Mouse (Mus musculus): Measurements from ENCODE around the gene Acoxl. TPM values are rescaled to one million over a fixed set of nuclear protein-coding genes. Genes with fewer than 3 reads are reported as not detected.
"Not testable (repeated sequence)": the region's sequence is repeated elsewhere in the genome, so short reads cannot be mapped to it uniquely, and the experiment has no call there.

The Acoxl gene
- polyA plus RNA-seq, 1 experiment from 2014 or later: not detected

- H3K27ac ChIP-seq: no peak overlapping the region
- no peak overlapping the region for H3K9ac ChIP-seq
- 37% methylated on average over 11 of the region's 11 CpGs for WGBS
- no peak for ATAC-seq
- peaks cover 14% of the 10 kb centered on the region for H3K4me1 ChIP-seq
- no peak overlapping the region for H3K4me3 ChIP-seq
- no peak overlapping the region for H3K4me2 ChIP-seq
- H3K9me3 ChIP-seq (replicated peaks): no peaks in the 10 kb centered on the region
- H3K36me3 ChIP-seq (ENCODE audit: poor library complexity, severe bottlenecking): no peaks in the 10 kb centered on the region
- no peaks in the 10 kb centered on the region for H3K27me3 ChIP-seq
These were observed 253.0 kb downstream of the Acoxl start for GRCm38 (mm10) chr2:128091431-128092369.

GRCm38 (mm10) chr2:128092451-128092850 is 253.8 kb downstream of the Acoxl start:
- H3K9me3 ChIP-seq (replicated peaks): no peaks in the 10 kb centered on the region
- H3K36me3 ChIP-seq (ENCODE audit: poor library complexity, severe bottlenecking): no peaks in the 10 kb centered on the region
- ATAC-seq: no peak
- WGBS: 65% methylated on average over 2 of the region's 2 CpGs
- no peak overlapping the region for H3K27ac ChIP-seq
- no peaks in the 10 kb centered on the region for H3K27me3 ChIP-seq
- no peak overlapping the region for H3K4me3 ChIP-seq
- peaks cover 14% of the 10 kb centered on the region for H3K4me1 ChIP-seq
- H3K4me2 ChIP-seq: no peak overlapping the region
- H3K9ac ChIP-seq: no peak overlapping the region

GRCm38 (mm10) chr2:128094196-128094595 is 255.5 kb downstream of the Acoxl start:
- Histone ChIP-seq H3K9me3 (replicated peaks) (no peaks in the 10 kb centered on the region), H3K36me3 (ENCODE audit: poor library complexity, severe bottlenecking) (no peaks in the 10 kb centered on the region), H3K27me3 (no peaks in the 10 kb centered on the region), H3K4me3 (no peak overlapping the region), H3K9ac (no peak overlapping the region), H3K27ac (no peak overlapping the region), H3K4me2 (no peak overlapping the region), H3K4me1 (peaks cover 14% of the 10 kb centered on the region)
- 85% methylated on average over 5 of the region's 5 CpGs for WGBS
- ATAC-seq: no peak

- H3K9ac ChIP-seq: no peak overlapping the region
- no peaks in the 10 kb centered on the region for H3K9me3 ChIP-seq (replicated peaks)
- no peak for ATAC-seq
- H3K4me1 ChIP-seq: peaks cover 14% of the 10 kb centered on the region
- no peaks in the 10 kb centered on the region for H3K27me3 ChIP-seq
- WGBS: 94% methylated on average over 2 of the region's 2 CpGs
- H3K4me2 ChIP-seq: no peak overlapping the region
- H3K27ac ChIP-seq: no peak overlapping the region
- H3K4me3 ChIP-seq: no peak overlapping the region
- no peaks in the 10 kb centered on the region for H3K36me3 ChIP-seq (ENCODE audit: poor library complexity, severe bottlenecking)
These were observed 255.9 kb downstream of the Acoxl start for GRCm38 (mm10) chr2:128094602-128095001.

- H3K27me3 ChIP-seq: no peaks in the 10 kb centered on the region
- H3K27ac ChIP-seq: no peak overlapping the region
- H3K4me2 ChIP-seq: no peak overlapping the region
- ATAC-seq: no peak
- H3K9ac ChIP-seq: no peak overlapping the region
- H3K36me3 ChIP-seq (ENCODE audit: poor library complexity, severe bottlenecking): no peaks in the 10 kb centered on the region
- H3K9me3 ChIP-seq (replicated peaks): no peaks in the 10 kb centered on the region
- WGBS: 37% methylated on average over 1 of the region's 1 CpGs
- H3K4me3 ChIP-seq: no peak overlapping the region
- H3K4me1 ChIP-seq: peaks cover 14% of the 10 kb centered on the region
These were observed 256.6 kb downstream of the Acoxl start for GRCm38 (mm10) chr2:128095270-128095669.

GRCm38 (mm10) chr2:128096070-128096469 is 257.4 kb downstream of the Acoxl start:
- H3K4me2 ChIP-seq: no peak overlapping the region
- H3K9ac ChIP-seq: no peak overlapping the region
- H3K36me3 ChIP-seq (ENCODE audit: poor library complexity, severe bottlenecking): no peaks in the 10 kb centered on the region
- H3K27ac ChIP-seq: no peak overlapping the region
- WGBS: 82% methylated on average over 1 of the region's 1 CpGs
- H3K4me3 ChIP-seq: no peak overlapping the region
- peaks cover 14% of the 10 kb centered on the region for H3K4me1 ChIP-seq
- no peaks in the 10 kb centered on the region for H3K9me3 ChIP-seq (replicated peaks)
- ATAC-seq: no peak
- H3K27me3 ChIP-seq: no peaks in the 10 kb centered on the region

GRCm38 (mm10) chr2:128098118-128098517 is 259.4 kb downstream of the Acoxl start:
- not testable (repeated sequence) for ATAC-seq; H3K27ac ChIP-seq; H3K4me2 ChIP-seq; H3K36me3 ChIP-seq (ENCODE audit: poor library complexity, severe bottlenecking); H3K4me3 ChIP-seq; H3K9ac ChIP-seq; H3K4me1 ChIP-seq; H3K9me3 ChIP-seq (replicated peaks); H3K27me3 ChIP-seq
- WGBS: 83% methylated on average over 5 of the region's 5 CpGs

GRCm38 (mm10) chr2:128102086-128102485 is 263.4 kb downstream of the Acoxl start:
- Histone ChIP-seq H3K9ac (no peak overlapping the region), H3K27ac (no peak overlapping the region), H3K4me3 (no peak overlapping the region), H3K4me2 (no peak overlapping the region), H3K27me3 (no peaks in the 10 kb centered on the region), H3K9me3 (replicated peaks) (no peaks in the 10 kb centered on the region), H3K4me1 (no peaks in the 10 kb centered on the region), H3K36me3 (ENCODE audit: poor library complexity, severe bottlenecking) (no peaks in the 10 kb centered on the region)
- WGBS: 91% methylated on average over 9 of the region's 9 CpGs
- no peak for ATAC-seq

- no peaks in the 10 kb centered on the region for H3K9me3 ChIP-seq (replicated peaks)
- H3K9ac ChIP-seq: no peak overlapping the region
- no peak overlapping the region for H3K4me2 ChIP-seq
- H3K27ac ChIP-seq: no peak overlapping the region
- no peak for ATAC-seq
- WGBS: 89% methylated on average over 5 of the region's 5 CpGs
- H3K36me3 ChIP-seq (ENCODE audit: poor library complexity, severe bottlenecking): no peaks in the 10 kb centered on the region
- H3K27me3 ChIP-seq: no peaks in the 10 kb centered on the region
- H3K4me1 ChIP-seq: no peaks in the 10 kb centered on the region
- no peak overlapping the region for H3K4me3 ChIP-seq
These were observed 266.1 kb downstream of the Acoxl start for GRCm38 (mm10) chr2:128104815-128105214.

- Histone ChIP-seq H3K36me3 (ENCODE audit: poor library complexity, severe bottlenecking) (no peaks in the 10 kb centered on the region), H3K27me3 (no peaks in the 10 kb centered on the region), H3K4me3 (no peak overlapping the region), H3K4me1 (no peaks in the 10 kb centered on the region), H3K4me2 (no peak overlapping the region), H3K27ac (no peak overlapping the region), H3K9me3 (replicated peaks) (no peaks in the 10 kb centered on the region), H3K9ac (no peak overlapping the region)
- no peak for ATAC-seq
- 93% methylated on average over 11 of the region's 11 CpGs for WGBS
These were observed 267.0 kb downstream of the Acoxl start for GRCm38 (mm10) chr2:128105651-128106050.

GRCm38 (mm10) chr2:128111537-128111936 is 272.9 kb downstream of the Acoxl start:
- Histone ChIP-seq H3K4me1 (no peaks in the 10 kb centered on the region), H3K9me3 (replicated peaks) (no peaks in the 10 kb centered on the region), H3K27me3 (no peaks in the 10 kb centered on the region), H3K27ac (no peak overlapping the region), H3K36me3 (ENCODE audit: poor library complexity, severe bottlenecking) (no peaks in the 10 kb centered on the region), H3K4me2 (no peak overlapping the region), H3K9ac (no peak overlapping the region), H3K4me3 (no peak overlapping the region)
- 70% methylated on average over 9 of the region's 9 CpGs for WGBS
- no peak for ATAC-seq

GRCm38 (mm10) chr2:128114621-128115020 is 275.9 kb downstream of the Acoxl start:
- no peak overlapping the region for H3K4me3 ChIP-seq
- no peaks in the 10 kb centered on the region for H3K4me1 ChIP-seq
- no peak for ATAC-seq
- H3K4me2 ChIP-seq: no peak overlapping the region
- no peak overlapping the region for H3K9ac ChIP-seq
- H3K27ac ChIP-seq: no peak overlapping the region
- WGBS: 82% methylated on average over 3 of the region's 3 CpGs
- H3K27me3 ChIP-seq: no peaks in the 10 kb centered on the region
- no peaks in the 10 kb centered on the region for H3K9me3 ChIP-seq (replicated peaks)
- no peaks in the 10 kb centered on the region for H3K36me3 ChIP-seq (ENCODE audit: poor library complexity, severe bottlenecking)

GRCm38 (mm10) chr2:128115579-128115978 is 276.9 kb downstream of the Acoxl start:
- Histone ChIP-seq H3K36me3 (ENCODE audit: poor library complexity, severe bottlenecking) (no peaks in the 10 kb centered on the region), H3K4me2 (no peak overlapping the region), H3K27ac (no peak overlapping the region), H3K4me3 (no peak overlapping the region), H3K9ac (no peak overlapping the region), H3K9me3 (replicated peaks) (no peaks in the 10 kb centered on the region), H3K4me1 (no peaks in the 10 kb centered on the region), H3K27me3 (no peaks in the 10 kb centered on the region)
- ATAC-seq: no peak
- 57% methylated on average over 4 of the region's 4 CpGs for WGBS
